Mouse (Mus musculus): ENCODE measurements around the gene Afap1l2.
A peak's percentile ranks its signal among the peaks of the same experiment; 100 is the strongest.

Gene Afap1l2

GRCm38 (mm10) chr19:56974159-56974558 is 33.9 kb downstream of the Afap1l2 start:
- DNase-seq, result peak; percentile 29

- no peak for DNase-seq
Measured at GRCm38 (mm10) chr19:56972768-56973167, 35.3 kb downstream of the Afap1l2 start.

DNA sequence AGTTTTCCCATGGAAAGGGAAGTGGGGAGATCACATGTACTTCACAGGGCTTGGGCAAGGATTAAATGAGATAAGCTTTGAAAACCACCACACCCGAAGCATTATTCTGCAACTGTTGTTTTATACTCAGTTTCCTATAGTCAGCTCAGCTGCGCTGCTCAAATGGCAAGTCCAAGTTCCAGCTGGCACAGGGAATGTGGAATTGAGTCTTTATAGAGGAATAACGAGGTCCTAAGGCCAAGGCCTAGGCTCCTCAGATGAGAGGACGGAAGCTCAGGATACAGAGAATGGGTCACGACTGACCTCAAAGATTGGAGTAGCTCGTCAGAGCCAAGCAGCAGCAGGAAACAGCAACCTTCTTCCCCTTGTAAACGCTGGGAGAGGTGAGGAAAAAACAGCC is 36.7 kb downstream of the Afap1l2 start:
- no peak for DNase-seq

DNA sequence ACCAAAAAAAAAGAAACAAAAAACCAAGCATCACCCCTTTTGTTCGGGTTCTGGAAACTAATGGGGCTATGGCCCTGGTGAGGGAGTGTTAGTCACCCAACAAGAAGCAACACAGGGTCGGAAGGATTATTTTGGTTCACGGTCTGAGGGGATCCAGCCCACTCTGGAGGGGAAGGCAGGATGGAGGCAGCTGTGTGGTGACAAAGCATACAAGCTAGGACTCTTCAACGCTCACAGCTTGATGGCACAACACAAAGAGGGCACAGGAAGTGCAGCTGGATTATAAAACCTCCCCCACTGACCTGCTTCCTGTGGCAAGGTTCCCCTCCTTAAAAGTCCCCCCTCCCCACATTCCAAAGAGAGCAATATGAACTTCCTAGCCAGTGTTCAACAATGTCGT is 44.2 kb downstream of the Afap1l2 start:
- no peak for DNase-seq

- no peak for DNase-seq
Measured at GRCm38 (mm10) chr19:56959601-56960000, 48.4 kb downstream of the Afap1l2 start.

DNA sequence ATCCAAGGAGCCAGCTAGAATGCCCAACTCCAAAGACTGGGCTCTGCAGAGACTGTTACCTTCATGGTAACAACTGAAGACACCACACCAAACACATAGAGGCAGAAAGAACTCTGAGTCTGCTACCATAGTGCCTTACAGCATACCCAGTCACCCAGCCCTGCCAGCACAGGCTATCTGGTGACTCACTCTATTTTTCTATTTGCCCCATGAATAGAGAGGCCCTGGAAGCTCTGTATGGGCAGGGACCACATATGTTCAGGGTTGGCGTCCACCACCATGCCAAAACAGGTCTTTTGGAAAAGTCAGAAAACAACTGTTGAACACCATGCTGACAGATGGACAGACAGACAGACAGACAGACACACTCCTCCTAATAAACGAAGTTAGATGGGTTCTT is 49.0 kb downstream of the Afap1l2 start:
- no peak for DNase-seq

- DNase-seq, result no peak
Measured at GRCm38 (mm10) chr19:56958582-56959021, 49.4 kb downstream of the Afap1l2 start.

GRCm38 (mm10) chr19:56958011-56958410 is 50.0 kb downstream of the Afap1l2 start:
- DNase-seq, result no peak

- no peak for DNase-seq
Measured at GRCm38 (mm10) chr19:56955568-56956513, 52.2 kb downstream of the Afap1l2 start.

- DNase-seq, result no peak
Measured at GRCm38 (mm10) chr19:56954857-56955256, 53.2 kb downstream of the Afap1l2 start.

GRCm38 (mm10) chr19:56953856-56954255 is 54.2 kb downstream of the Afap1l2 start:
- no peak for DNase-seq

DNA sequence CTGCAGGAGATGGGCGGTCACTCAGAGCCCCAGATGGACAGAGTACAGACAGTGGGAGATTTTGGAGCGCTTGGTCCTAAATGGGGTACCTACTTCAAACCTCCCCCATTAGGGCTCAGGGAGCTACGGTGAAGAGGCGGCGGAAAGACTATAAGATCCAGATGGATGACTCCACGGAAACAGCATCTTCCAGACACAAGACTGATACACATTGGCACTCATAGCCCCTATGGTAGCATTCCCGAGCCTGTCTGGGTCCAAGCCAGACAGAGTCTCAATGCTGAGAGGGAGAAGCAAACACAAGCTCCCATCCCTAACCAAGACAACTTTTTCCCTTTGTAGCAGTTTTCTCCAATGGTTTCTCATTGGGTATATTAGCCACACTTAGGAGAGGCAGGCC is 57.2 kb downstream of the Afap1l2 start:
- no peak for DNase-seq

GRCm38 (mm10) chr19:56949868-56950267 is 58.2 kb downstream of the Afap1l2 start:
- no peak for DNase-seq

- no peak for DNase-seq
Measured at GRCm38 (mm10) chr19:56947971-56948610, 59.9 kb downstream of the Afap1l2 start.

- DNase-seq, result no peak
Measured at GRCm38 (mm10) chr19:56946727-56947126, 61.3 kb downstream of the Afap1l2 start.

DNA sequence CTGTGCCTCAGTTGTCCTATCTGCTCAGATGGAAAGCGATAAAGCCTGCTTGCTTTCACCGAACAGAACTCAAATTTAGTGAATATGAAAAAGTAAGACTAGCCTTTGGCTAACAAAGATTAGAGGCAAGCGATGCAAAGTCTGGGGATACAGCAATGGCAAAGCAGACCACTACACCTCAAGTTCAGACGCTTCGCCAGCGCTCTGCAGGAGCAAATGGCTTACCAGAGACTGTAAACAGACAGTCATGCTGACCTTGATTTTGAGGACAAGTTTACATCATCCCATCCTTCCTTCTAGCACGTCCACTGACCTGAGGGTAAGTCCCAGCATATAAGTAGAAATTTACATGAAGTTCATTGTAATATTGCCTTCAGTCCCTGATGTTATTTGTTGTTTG is 61.8 kb downstream of the Afap1l2 start:
- no peak for DNase-seq

DNA sequence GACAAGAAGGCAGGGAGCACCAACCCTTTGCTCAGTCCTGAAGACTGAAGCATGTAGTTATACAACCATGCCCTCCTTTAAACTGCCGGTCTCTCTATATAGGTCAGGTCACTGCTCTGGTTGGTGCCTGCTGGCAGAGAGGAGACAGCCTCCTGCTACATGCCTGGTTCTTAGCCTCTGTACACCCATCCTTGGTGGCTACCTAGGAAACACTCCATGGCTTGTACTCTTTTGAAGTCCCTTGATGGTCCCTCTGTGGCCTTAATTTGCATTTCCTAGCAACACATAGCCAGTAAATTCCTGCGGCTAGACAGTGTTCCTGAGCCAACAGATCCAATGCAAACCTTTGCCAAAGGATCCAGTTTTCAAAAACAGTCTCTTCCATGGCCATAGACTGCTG is 62.4 kb downstream of the Afap1l2 start:
- DNase-seq, result no peak

DNA sequence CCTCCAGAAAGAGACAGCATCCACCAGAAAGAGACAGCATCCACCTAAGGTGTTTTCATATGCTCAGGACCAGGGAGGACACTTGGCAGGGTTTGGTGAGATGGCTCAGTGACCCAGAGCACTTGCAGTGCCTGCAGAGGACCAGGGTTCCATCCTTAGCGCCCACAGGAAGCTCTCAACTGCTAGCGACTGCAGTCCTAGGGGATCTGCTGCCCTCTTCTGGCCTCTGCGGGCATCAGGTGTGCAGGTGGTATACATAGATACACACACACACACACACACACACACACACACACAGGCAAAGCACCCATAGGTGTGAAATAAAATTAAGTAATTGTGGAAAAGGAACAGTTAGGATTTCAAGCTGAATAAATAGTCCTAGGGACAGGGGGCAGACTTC is 63.2 kb downstream of the Afap1l2 start:
- DNase-seq, result no peak

- DNase-seq, result no peak
Measured at GRCm38 (mm10) chr19:56944211-56944610, 63.8 kb downstream of the Afap1l2 start.

GRCm38 (mm10) chr19:56942216-56942615 is 65.8 kb downstream of the Afap1l2 start:
- no peak for DNase-seq

- DNase-seq, result no peak
Measured at GRCm38 (mm10) chr19:56940507-56940906, 67.5 kb downstream of the Afap1l2 start.

DNA sequence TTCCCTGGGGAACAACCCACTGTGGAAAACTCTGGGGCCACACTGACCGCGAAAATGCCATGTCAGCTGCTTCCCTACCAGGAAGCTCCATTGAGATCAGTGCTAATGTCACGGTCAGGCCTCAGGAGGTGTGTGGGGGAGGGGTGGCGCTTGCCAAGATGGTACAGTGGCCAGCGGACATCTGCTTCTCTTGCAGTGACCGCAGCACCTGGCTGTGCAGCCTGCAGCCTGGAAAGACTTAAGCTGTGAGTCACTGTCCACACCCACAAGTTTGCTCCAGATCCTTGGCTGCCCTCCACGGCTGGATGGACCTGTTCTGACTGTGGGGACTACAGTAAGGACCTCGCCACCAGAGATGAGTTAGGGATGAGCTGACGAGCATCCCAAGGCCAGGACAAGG is 68.2 kb downstream of the Afap1l2 start:
- DNase-seq, result no peak

GRCm38 (mm10) chr19:56937911-56938310 is 70.1 kb downstream of the Afap1l2 start:
- DNase-seq, result no peak

- no peak for DNase-seq
Measured at GRCm38 (mm10) chr19:56936253-56936652, 71.8 kb downstream of the Afap1l2 start.

Measured in layer of hippocampus, adult 9-11 months (tissue).